Mouse (Mus musculus) midbrain, embryonic 16.5 days (tissue): ENCODE data around the gene Zfp991. TPM values are rescaled to one million over a fixed set of nuclear protein-coding genes. Genes with fewer than 3 reads are reported as not detected.
A peak's percentile ranks its signal among the peaks of the same experiment; 100 is the strongest.
"Not testable (repeated sequence)": the region's sequence is repeated elsewhere in the genome, so short reads cannot be mapped to it uniquely, and the experiment has no call there.

Source experiments
- ATAC-seq: fragments of 200-750 bp; cut with Nextera tagmentation; 2 replicates; pipeline ENCODE4 v1.8.0; 2017; ENCODE audit warnings: moderate TSS enrichment
- H3K27ac ChIP-seq: fragments of 300-500 bp; sonication (generic); 2 replicates; pipeline ENCODE4 v1.5.1; 2014; ENCODE audit warnings: mild to moderate bottlenecking, low read length, mixed read lengths
- H3K27me3 ChIP-seq: fragments of 300-500 bp; sonication (generic); 2 replicates; pipeline ENCODE4 v1.6.1; 2014; ENCODE audit warnings: low read depth, low read length, mixed read lengths; ENCODE audit not compliant: control insufficient read depth, insufficient read depth
- H3K36me3 ChIP-seq: fragments of 300-500 bp; sonication (generic); 2 replicates; pipeline ENCODE4 v1.6.1; 2014; ENCODE audit warnings: mild to moderate bottlenecking, low read length, moderate library complexity, mixed read lengths; ENCODE audit not compliant: control insufficient read depth, insufficient read depth
- H3K4me1 ChIP-seq: fragments of 300-500 bp; sonication (generic); 2 replicates; pipeline ENCODE4 v1.6.1; 2014; ENCODE audit warnings: mild to moderate bottlenecking, low read length, mixed read lengths; ENCODE audit not compliant: control insufficient read depth, insufficient read depth
- H3K4me2 ChIP-seq: fragments of 300-500 bp; sonication (generic); 2 replicates; pipeline ENCODE4 v1.6.1; 2014; ENCODE audit warnings: mild to moderate bottlenecking, low read length, mixed read lengths
- H3K4me3 ChIP-seq: fragments of 300-500 bp; sonication (generic); 2 replicates; pipeline ENCODE4 v1.5.1; 2014; ENCODE audit warnings: low read depth, mild to moderate bottlenecking, low read length, moderate library complexity, mixed read lengths
- H3K9ac ChIP-seq: fragments of 300-500 bp; sonication (generic); 2 replicates; pipeline ENCODE4 v1.6.1; 2014; ENCODE audit warnings: low read depth, low read length, mixed read lengths
- H3K9me3 ChIP-seq: fragments of 300-500 bp; sonication (generic); replicated peaks from 2 replicates; pipeline ENCODE4 v1.6.1; 2014; ENCODE audit warnings: mild to moderate bottlenecking, low read length, mixed read lengths; ENCODE audit not compliant: control insufficient read depth, poor library complexity, severe bottlenecking
- WGBS: fragments of 180-500 bp; shearing (Covaris S2); extraction: QIAGEN DNeasy Blood & Tissue Kit; methylation state at CpG from one replicate; pipeline ENCODE4 v1.1.7; 2014; 5-methylcytosine and 5-hydroxymethylcytosine counted together
- polyA plus RNA-seq: library from polyadenylated mRNA; unstranded; fragments of >200 nt; fragmentation: Nextera tagmentation; extraction: Ambion mirVana; gene quantifications from 2 replicates; pipeline ENCODE4 v1.2.1, GENCODE M21; 2015

Zfp991 gene
- polyA plus RNA-seq = 3.8 TPM in 2 replicates

DNA sequence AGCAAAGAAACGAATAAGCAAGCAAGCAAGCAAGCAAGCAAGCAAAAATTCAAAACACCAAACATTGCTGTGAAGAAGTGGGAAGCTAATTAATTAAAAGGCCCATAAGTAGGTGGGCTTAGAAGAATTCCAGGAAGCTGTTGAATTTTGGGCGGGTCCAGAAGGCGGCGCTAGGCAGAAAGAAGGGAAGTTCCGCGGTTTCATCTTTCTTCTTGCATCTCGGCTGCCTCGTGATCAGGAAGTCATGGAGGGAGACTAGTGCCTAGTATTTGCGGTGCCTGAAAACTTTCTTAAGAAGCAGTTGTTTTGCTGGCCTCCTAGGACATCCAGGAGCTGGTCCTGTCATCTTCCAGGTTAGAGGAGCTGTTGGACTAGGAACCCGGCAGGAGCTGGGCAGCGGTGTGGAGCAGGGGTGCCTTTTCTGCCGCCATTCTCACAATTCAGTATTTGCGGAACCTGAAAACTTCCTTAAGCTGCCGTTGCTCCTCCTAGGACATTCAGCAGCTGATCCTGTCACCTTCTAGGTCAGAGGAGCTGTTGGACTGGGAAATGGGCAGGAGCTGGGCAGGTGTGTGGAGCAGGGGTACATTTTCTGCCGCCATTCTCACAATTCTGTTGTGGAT lies at the start of gene Zfp991:
Gene Zfp991, plus strand, starts transcription at position 202 of the 623 bp plus-strand sequence.
- H3K4me2 ChIP-seq, H3K4me3 ChIP-seq, H3K27me3 ChIP-seq, H3K9me3 ChIP-seq, H3K27ac ChIP-seq, H3K9ac ChIP-seq, H3K4me1 ChIP-seq, H3K36me3 ChIP-seq, ATAC-seq: not testable (repeated sequence)
- WGBS = 36% methylated on average over 2 of the region's 15 CpGs

DNA sequence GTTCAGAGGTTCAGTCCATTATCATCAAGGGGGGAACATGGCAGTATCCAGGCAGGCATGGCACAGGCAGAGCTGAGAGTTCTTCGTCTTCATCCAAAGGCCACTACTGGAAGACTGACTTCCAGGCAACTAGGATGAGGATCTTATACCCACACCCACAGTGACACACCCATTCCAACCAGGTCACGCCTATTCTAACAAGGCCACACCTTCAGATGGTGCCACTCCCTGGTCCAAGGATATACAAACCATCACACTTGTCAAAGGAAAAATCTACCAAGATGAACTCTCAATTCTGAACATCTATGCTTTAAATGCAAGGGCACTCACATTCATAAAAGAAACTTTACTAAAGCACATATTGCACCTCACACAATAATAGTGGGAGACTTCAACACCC lies 36.2 kb upstream of the Zfp991 start:
- not testable (repeated sequence) for H3K4me3 ChIP-seq, H3K27me3 ChIP-seq, H3K9ac ChIP-seq, H3K27ac ChIP-seq, ATAC-seq, H3K9me3 ChIP-seq, H3K4me2 ChIP-seq, H3K4me1 ChIP-seq, H3K36me3 ChIP-seq
- WGBS = 67% methylated on average over 2 of the region's 2 CpGs

DNA sequence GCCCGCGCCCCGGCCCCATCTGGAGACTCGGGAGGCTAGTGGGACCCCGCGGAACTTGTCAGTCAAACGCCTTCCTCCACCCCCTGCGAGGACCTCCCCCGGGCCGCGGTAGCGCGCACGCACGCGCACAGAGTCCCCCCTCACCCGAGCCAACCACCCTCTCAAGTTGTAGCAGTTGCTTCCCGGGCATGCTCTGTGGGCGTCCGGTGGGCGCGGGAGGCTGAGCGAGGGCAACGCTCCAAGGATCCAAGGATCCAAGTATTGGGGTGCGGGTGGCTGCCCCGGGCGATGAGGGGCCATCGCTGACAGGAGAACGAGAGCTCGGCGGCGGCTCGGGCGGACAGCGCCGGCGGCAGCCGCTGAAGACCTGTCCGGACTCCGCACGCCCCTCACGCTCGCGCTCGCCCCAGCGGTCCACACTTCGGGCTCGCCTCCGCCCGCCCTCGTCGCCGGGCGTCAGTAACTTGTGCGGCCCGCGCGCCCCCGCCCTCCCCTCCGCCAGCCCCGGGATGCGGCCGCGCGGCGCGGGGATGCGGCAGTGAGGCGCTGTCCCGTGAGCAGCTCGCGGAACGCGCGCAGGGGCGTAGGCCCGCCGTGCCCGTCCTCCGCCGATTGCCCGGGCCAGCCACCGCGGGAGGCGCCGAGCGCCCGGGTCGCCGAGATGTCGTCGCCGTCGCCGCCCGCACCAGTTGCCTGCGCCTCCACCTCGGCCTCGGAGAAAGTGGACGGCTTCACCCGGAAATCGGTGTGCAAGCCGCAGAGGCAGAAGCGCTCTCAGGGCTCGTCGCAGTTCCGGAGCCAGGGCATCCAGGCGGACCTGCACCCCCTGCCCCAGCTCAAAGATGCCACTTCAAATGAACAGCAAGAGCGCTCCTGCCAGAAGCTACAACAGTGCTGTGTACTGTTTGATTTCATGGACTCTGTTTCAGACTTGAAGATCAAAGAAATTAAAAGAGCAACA lies 29.9 kb upstream of the Zfp991 start:
- ATAC-seq = peak; percentile 93
- not testable (repeated sequence) for H3K4me1 ChIP-seq, H3K36me3 ChIP-seq, H3K27ac ChIP-seq, H3K27me3 ChIP-seq, H3K9me3 ChIP-seq
- peak overlapping the region; percentile 60 for H3K9ac ChIP-seq
- H3K4me3 ChIP-seq = peak overlapping the region; percentile 49
- under 1% methylated on average over 81 of the region's 109 CpGs for WGBS
- peak overlapping the region; percentile 67 for H3K4me2 ChIP-seq

DNA sequence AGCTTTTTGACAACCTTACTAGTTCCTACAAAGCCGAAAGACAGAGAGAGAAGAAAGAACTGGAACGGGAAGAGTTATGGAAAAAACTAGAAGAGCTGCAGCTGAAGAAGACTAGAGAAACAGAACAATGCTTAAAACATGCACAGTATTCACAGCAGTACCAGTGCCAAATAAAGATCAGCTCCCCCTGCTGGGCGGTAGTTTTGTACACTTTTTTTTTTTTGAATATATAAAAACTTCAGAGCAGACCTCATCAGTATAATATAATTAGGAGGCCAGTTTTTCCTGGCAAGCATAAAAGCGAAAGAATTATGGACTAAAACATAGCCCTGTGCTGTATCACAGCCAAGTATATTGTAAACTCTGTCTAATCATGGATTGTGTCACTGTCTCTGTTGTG lies 28.0 kb upstream of the Zfp991 start:
- not testable (repeated sequence) for H3K4me2 ChIP-seq, H3K36me3 ChIP-seq, H3K4me1 ChIP-seq, H3K27ac ChIP-seq, H3K9ac ChIP-seq, H3K9me3 ChIP-seq, ATAC-seq, H3K4me3 ChIP-seq, H3K27me3 ChIP-seq
- WGBS = 61% methylated on average over 4 of the region's 4 CpGs

DNA sequence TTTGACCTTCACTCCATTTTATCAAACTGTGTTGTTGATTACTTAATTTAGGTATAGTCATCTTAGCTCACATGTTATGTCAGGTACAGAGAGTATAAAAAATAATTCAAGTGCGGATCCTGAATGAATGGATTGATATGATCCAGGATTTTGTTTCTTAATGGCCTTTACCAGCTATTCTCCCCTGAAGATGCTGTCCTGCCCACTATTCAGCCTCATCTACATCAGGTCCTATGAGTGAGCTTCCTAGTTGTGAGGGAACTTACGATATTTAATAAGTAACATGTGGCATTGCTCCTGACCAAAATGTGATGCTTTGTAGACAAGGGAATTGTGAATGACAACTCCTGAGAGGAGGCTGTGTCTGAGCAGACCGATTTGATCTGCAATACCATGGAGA lies 14.0 kb upstream of the Zfp991 start:
- WGBS = 77% methylated on average over 2 of the region's 3 CpGs
- not testable (repeated sequence) for H3K4me2 ChIP-seq, H3K9ac ChIP-seq, H3K27me3 ChIP-seq, H3K27ac ChIP-seq, H3K36me3 ChIP-seq, H3K4me1 ChIP-seq, H3K4me3 ChIP-seq, ATAC-seq
- H3K9me3 ChIP-seq = peaks cover 13% of the 10 kb centered on the region

DNA sequence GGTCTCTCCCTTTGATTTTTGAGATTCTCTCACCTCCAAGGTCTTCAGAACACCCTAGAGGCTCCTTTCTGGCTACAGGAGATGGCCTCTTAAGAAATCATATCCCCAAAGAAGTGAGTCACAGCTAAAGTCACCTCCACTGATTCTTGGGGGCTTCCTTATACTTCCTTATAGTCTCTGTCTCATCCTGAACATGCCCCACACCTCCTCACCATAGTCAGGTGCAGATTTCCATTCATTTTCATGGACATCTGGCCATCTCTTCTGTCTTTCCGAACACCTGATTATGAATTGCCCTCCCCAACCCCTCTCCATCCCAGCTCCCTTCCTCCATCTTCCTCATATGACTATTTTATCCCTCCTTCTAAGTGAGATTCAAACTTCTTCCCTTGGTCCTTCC lies 9.6 kb upstream of the Zfp991 start:
- H3K27me3 ChIP-seq, H3K9ac ChIP-seq, ATAC-seq, H3K4me2 ChIP-seq, H3K27ac ChIP-seq, H3K4me1 ChIP-seq, H3K4me3 ChIP-seq, H3K36me3 ChIP-seq: not testable (repeated sequence)
- H3K9me3 ChIP-seq = peaks cover 24% of the 10 kb centered on the region
- WGBS = 78% methylated on average over 1 of the region's 1 CpGs

DNA sequence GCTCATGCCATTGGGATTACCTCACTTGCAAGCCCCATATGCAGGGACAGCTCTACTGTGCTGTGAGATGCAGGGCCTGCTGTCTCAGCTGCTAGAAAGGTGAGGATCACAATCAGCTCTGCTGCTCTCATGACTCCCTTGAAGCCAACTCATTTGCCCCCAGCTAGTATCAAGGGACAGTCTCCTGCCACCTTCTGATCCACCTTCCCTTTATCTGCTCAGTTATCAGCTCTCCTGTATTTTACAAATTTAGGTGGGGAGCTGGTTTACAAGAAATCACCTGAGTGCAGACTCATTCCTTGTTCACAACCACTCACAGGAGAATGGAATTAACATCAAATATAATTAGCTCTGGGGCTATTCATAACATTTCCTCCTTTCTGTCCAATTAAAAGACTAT lies 8.0 kb upstream of the Zfp991 start:
- H3K27me3 ChIP-seq, H3K4me2 ChIP-seq, H3K4me3 ChIP-seq, H3K4me1 ChIP-seq, H3K27ac ChIP-seq, H3K36me3 ChIP-seq, H3K9ac ChIP-seq, ATAC-seq: not testable (repeated sequence)
- H3K9me3 ChIP-seq = peaks cover 22% of the 10 kb centered on the region

DNA sequence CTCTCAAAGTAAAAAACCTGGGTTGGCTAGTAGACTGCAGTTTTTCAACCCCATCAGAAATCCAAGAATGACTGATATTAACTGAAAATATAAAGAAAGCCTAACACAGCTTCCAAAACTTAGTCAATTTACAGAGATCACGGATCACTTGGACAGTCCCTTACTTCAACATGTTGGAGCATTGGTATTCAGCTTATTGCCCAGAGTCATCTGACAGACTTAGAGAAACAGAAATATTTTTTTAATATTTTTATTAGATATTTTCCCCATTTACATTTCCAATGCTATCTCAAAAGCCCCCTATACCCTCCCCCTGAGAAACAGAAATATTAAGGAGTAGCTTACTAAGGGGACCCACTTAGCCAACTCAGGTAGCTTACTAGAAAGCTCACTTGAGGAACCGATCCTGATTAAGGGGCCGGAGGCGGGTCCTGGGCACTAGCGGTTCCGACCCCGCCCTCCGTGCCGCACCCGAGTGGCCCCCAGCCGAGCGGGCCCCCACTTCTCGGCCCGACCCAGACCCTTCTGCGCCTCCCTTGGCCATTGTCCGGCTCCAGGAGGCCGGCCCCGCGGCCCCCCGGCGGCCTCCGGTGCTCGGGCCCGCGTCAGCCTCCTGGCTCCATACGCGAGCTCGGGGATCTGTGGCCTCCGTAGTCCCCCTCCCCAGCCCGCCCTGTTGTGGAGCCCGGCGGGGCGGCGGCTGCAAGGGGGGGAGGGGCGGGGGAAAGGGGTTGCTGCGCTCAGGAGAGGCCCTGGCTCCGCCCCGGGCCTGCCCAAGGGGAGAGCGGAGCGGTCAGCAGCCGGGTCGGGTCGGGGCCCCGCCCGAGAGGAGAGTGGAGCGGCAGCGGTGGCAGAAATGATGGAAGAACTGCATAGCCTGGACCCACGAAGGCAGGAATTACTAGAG lies 7.2 kb upstream of the Zfp991 start:
- peaks cover 22% of the 10 kb centered on the region for H3K9me3 ChIP-seq
- peak overlapping the region; percentile 62 for H3K4me3 ChIP-seq
- H3K27me3 ChIP-seq, H3K36me3 ChIP-seq, H3K4me1 ChIP-seq: not testable (repeated sequence)
- peak overlapping the region; percentile 79 for H3K4me2 ChIP-seq
- peak overlapping the region; percentile 54; the same call in 1 of the 2 replicates for H3K27ac ChIP-seq
- peak; percentile 99 for ATAC-seq
- WGBS = 8% methylated on average over 47 of the region's 48 CpGs
- H3K9ac ChIP-seq = peak overlapping the region; percentile 88
